Mouse (Mus musculus): ENCODE results near the gene Cacna1f.

The Cacna1f gene

GRCm38 (mm10) chrX:7674284-7675000, 67.6 kb downstream of the Cacna1f start:
- DNase-seq (ENCODE audit: low spot score in 2 of 2), result peak in 1 of 2 experiments; percentile 35

- no peak for DNase-seq (ENCODE audit: low spot score in 2 of 2)
Measured at GRCm38 (mm10) chrX:7675001-7675380, 68.1 kb downstream of the Cacna1f start.

DNA sequence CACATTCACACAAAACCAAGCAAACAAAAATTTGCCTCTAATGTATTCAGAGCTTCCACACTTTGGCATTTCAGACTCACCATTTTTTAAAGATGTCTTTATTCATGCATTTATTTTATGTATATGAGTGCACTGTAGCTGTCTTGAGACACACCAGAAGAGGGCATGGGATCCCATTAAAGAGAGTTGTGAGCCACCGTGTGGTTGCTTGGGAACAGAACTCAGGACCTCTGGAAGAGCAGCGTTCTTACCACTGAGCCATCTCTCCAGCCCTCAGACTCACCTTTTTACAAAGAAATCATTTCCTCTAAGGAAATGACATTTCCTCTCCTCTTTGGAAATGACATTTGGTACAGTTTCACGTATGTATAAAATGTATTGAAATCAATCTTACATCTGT, 72.1 kb downstream of the Cacna1f start:
- no peak for DNase-seq (ENCODE audit: low spot score in 2 of 2)

GRCm38 (mm10) chrX:7679405-7680056, 72.6 kb downstream of the Cacna1f start:
- peak; percentile 72 to 90 for DNase-seq (ENCODE audit: low spot score in 2 of 2)

DNA sequence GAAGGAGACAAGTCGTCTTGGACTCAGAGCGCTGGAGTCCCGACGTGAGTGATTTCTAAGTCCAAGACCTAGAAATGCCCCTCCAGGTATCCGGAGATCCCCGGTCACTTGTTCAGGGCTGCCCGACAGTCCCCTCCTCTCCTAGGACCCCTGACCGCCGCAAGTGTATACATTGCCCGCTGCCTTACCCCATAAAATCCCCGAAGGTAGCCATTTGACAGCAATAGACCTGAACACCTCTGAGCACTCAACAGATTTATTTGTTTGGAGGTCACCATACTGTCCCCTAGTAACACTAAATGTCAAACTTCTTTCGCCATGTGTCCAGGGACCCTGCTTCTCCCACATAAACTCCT, 73.2 kb downstream of the Cacna1f start:
- no peak for DNase-seq (ENCODE audit: low spot score in 2 of 2)

GRCm38 (mm10) chrX:7680864-7681263, 74.0 kb downstream of the Cacna1f start, which contains the start of gene Magix:
TSS of gene Magix (minus strand) at chrX:7681251.
- DNase-seq (ENCODE audit: low spot score in 2 of 2), result no peak

All from spleen, postnatal 10 days (tissue).